Mouse (Mus musculus) spleen, adult 2 months (tissue): Measurements from ENCODE around the gene Prdx5.

Experiments
- CTCF ChIP-seq: fragments of 200-500 bp; IDR thresholded peaks from 2 replicates; pipeline ENCODE4 v1.5.1; 2011; ENCODE audit warnings: mild to moderate bottlenecking, inconsistent platforms; ENCODE audit not compliant: insufficient read depth, insufficient read length, insufficient replicate concordance; ENCODE audit errors: extremely low read depth
- POLR2A ChIP-seq: fragments of 200-500 bp; IDR thresholded peaks from 2 replicates; pipeline ENCODE4 v1.6.1; 2011; ENCODE audit warnings: low read depth, low read length, inconsistent platforms

GRCm38 (mm10) chr19:6914540-6914939, 4.6 kb upstream of the Prdx5 start:
- TF ChIP-seq POLR2A (no peak), CTCF (no peak)
